Mouse (Mus musculus): ENCODE data around the gene Lmo7.

GRCm38 (mm10) chr14:101883787-101884186, 154.0 kb downstream of the Lmo7 start:
- no peak for TF ChIP-seq GATA1 (IDR thresholded peaks at IDR 0.05; ENCODE audit: low read length)
- no peak for TF ChIP-seq TAL1 (IDR thresholded peaks at IDR 0.05; ENCODE audit: low read length)

Data from erythroblast, embryonic 14.5 days (primary cell).